Mouse (Mus musculus) liver, postnatal 0 days (tissue): Measurements from ENCODE around the gene Ugdh.

Experiments used
- CTCF ChIP-seq: sonication (generic); IDR thresholded peaks from 2 replicates; pipeline ENCODE4 v1.5.1; 2016; ENCODE audit warnings: antibody characterized with exemption, low read depth
- EP300 ChIP-seq: IDR thresholded peaks from 2 replicates; pipeline ENCODE4 v1.6.1; 2016; ENCODE audit warnings: antibody characterized with exemption, low read depth, mild to moderate bottlenecking

DNA sequence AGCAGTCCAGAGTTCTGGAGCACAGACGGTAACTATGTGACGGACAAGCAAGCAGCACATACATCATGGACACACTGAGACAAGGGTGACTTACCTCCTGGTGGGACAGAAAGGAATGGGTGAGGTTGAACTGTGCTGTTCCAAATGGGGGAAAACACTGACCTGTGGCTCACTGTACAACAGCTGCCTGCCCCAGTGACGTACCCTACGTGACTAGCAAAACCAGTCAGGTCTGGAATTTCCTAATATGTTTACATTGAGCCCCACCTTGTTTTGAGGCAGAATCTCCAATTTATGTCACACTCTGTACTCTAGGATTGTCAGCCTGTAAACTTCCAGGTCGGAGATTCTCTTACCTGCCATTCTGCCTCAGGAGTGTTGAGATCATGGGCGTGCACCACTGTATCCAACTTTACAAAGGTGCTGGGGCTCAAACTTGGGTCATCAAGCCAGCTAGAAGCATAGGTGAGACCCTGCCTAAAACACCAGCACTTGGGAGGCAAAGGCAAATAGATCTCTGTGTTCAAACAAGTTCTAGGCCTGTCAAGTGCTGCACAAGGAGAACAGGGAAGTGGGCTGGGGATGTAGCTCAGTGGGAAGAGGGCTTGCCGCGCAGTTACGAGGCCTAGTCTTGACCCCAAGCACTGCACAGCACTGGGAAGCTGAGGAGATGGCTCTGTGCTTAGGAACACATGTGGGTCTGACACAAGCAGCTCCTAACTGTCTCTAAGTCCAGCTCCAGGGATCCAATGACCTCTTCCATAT is 44.1 kb upstream of the Ugdh start:
- TF ChIP-seq CTCF (no peak), EP300 (peak; percentile 35; the same call in 1 of the 2 replicates)
